Mouse (Mus musculus): ENCODE data around the gene Fam32a. TPM values are rescaled to one million over a fixed set of nuclear protein-coding genes. Genes with fewer than 3 reads are reported as not detected.
A peak's percentile ranks its signal among the peaks of the same experiment; 100 is the strongest.

The Fam32a gene
- polyA plus RNA-seq, 1 experiment from 2014 or later = 73.7 TPM

DNA sequence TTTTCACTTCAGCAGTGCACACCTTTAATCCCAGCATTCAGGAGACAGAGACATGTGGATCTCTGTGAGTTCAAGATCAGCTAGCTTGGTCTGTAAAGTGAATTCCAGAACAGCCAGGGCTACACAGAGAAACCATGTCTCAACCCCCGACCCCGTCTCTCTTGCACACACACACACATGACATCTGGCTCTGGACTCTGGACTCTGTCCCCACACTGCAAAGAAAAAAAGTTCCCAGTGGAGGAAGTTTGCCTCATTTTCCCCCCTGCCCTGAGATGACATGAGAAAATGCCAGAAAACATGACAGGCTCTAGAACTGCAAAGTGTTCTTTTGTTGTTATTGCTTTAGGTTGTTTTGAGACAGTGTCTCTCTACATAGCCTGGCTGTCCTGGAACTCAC is 40.3 kb downstream of the Fam32a start:
- Histone ChIP-seq H3K4me1 (ENCODE audit: control insufficient read depth, insufficient read depth, low read length) (no peaks in the 10 kb centered on the region), H3K4me2 (ENCODE audit: low read depth, low read length) (no peak overlapping the region), H3K9ac (ENCODE audit: low read length) (no peak overlapping the region), H3K27ac (ENCODE audit: low read length) (no peak overlapping the region), H3K36me3 (ENCODE audit: control insufficient read depth, insufficient read depth, low read length) (no peaks in the 10 kb centered on the region), H3K9me3 (replicated peaks; ENCODE audit: control insufficient read depth, low read length) (no peaks in the 10 kb centered on the region), H3K4me3 (replicated peaks; ENCODE audit: low read length) (no peak overlapping the region), H3K27me3 (ENCODE audit: control insufficient read depth, insufficient read depth, low read length) (no peaks in the 10 kb centered on the region)
- 48% methylated on average over 2 of the region's 2 CpGs for WGBS
- ATAC-seq (ENCODE audit: insufficient read depth, low FRiP score) = no peak

DNA sequence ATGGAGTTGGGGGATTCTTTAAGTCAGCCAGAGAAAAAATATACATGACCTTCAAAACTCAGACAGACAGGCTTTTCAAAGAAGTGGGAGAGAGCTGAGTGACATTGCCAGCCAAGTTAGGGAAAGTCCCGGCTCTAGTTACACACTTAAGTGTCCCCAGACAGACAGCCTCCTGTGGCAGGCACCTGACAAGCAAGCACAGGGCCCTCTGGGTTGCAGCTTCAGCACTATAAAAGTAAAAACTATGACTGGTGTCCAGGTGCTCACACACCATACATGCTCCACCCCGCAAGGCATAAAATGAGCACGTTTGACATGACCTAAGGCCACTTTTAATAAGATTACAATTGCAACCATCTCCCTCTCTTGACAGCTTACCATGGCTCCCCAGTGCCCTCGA is 41.1 kb downstream of the Fam32a start:
- Histone ChIP-seq H3K36me3 (ENCODE audit: control insufficient read depth, insufficient read depth, low read length) (no peaks in the 10 kb centered on the region), H3K4me1 (ENCODE audit: control insufficient read depth, insufficient read depth, low read length) (no peaks in the 10 kb centered on the region), H3K27me3 (ENCODE audit: control insufficient read depth, insufficient read depth, low read length) (no peaks in the 10 kb centered on the region), H3K4me3 (replicated peaks; ENCODE audit: low read length) (no peak overlapping the region), H3K9me3 (replicated peaks; ENCODE audit: control insufficient read depth, low read length) (no peaks in the 10 kb centered on the region), H3K9ac (ENCODE audit: low read length) (no peak overlapping the region), H3K4me2 (ENCODE audit: low read depth, low read length) (no peak overlapping the region), H3K27ac (ENCODE audit: low read length) (no peak overlapping the region)
- ATAC-seq (ENCODE audit: insufficient read depth, low FRiP score) = no peak
- 64% methylated on average over 4 of the region's 4 CpGs for WGBS

DNA sequence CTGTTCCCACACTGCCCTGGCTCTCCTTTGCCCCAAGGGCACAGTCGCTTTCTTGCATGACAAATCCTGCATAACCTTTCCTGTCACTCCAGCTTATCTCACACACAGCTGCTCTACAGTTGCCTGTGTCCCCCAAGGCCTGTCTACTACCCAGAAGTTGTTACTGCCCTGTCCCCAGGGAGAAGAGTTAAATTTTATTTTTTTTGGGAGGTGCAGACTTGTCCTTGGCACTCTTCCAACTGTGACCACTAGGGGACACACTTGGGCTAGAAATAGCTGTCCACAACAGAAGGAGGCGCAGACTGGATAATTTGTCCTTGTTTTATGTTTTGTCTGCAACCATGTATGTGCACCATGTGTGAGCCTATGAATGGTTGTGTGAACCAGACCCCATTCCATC is 41.5 kb downstream of the Fam32a start:
- 35% methylated on average over 2 of the region's 2 CpGs for WGBS
- H3K27me3 ChIP-seq (ENCODE audit: control insufficient read depth, insufficient read depth, low read length) = no peaks in the 10 kb centered on the region
- ATAC-seq (ENCODE audit: insufficient read depth, low FRiP score) = peak; percentile 42; the same call in 1 of the 2 replicates

DNA sequence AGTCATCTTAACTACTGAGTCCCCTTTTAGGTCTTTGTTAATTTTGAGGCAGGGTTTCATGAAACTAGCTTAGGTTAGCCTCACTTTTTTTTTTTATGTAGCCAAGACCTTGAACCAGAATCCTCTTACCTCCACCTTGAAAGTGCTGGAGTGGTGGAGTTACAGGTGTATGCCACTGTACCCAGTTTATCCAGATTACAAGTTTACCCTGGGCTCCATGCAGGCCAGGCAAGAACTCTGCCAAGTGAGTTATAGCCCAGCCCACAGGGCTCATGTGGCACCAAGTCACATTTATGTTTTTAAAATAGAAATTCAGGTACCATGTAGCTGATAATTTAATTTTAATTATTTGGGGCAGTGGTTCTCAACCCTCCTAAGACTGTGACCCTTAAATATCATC is 41.9 kb downstream of the Fam32a start:
- H3K27ac ChIP-seq (ENCODE audit: low read length) = no peak overlapping the region
- no peak overlapping the region for H3K4me2 ChIP-seq (ENCODE audit: low read depth, low read length)
- H3K4me1 ChIP-seq (ENCODE audit: control insufficient read depth, insufficient read depth, low read length) = no peaks in the 10 kb centered on the region
- no peaks in the 10 kb centered on the region for H3K9me3 ChIP-seq (replicated peaks; ENCODE audit: control insufficient read depth, low read length)
- ATAC-seq (ENCODE audit: insufficient read depth, low FRiP score) = no peak
- no peak overlapping the region for H3K4me3 ChIP-seq (replicated peaks; ENCODE audit: low read length)
- no peaks in the 10 kb centered on the region for H3K27me3 ChIP-seq (ENCODE audit: control insufficient read depth, insufficient read depth, low read length)
- no peaks in the 10 kb centered on the region for H3K36me3 ChIP-seq (ENCODE audit: control insufficient read depth, insufficient read depth, low read length)
- H3K9ac ChIP-seq (ENCODE audit: low read length) = no peak overlapping the region

More for the DNA sequence above, 41.5 kb downstream of the Fam32a start:
- H3K4me1 ChIP-seq (ENCODE audit: control insufficient read depth, insufficient read depth, low read length) = no peaks in the 10 kb centered on the region
- no peak overlapping the region for H3K27ac ChIP-seq (ENCODE audit: low read length)
- no peak overlapping the region for H3K4me2 ChIP-seq (ENCODE audit: low read depth, low read length)
- H3K9ac ChIP-seq (ENCODE audit: low read length) = no peak overlapping the region
- no peaks in the 10 kb centered on the region for H3K9me3 ChIP-seq (replicated peaks; ENCODE audit: control insufficient read depth, low read length)
- no peaks in the 10 kb centered on the region for H3K36me3 ChIP-seq (ENCODE audit: control insufficient read depth, insufficient read depth, low read length)
- H3K4me3 ChIP-seq (replicated peaks; ENCODE audit: low read length) = no peak overlapping the region

DNA sequence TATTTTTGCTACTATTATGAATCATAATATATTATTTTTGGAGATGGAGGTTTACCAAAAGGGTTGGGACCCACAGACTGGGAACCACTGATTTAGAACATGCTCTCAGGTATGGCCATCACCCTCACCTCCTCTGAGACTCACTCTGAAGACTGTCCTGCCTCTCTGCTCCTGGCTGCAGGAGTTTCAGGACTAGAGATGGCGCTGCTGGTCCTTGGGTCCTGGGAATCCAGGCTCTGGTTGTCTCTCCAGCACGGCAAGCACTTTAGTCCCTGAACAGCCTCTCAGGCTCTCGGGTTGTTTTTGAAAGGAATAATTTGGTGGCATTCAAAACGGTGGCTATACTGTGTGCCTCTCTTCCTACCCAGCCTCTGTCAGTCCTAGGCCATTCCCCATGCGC is 42.3 kb downstream of the Fam32a start:
- H3K9ac ChIP-seq (ENCODE audit: low read length) = no peak overlapping the region
- 51% methylated on average over 5 of the region's 5 CpGs for WGBS
- H3K27ac ChIP-seq (ENCODE audit: low read length) = no peak overlapping the region
- no peaks in the 10 kb centered on the region for H3K4me1 ChIP-seq (ENCODE audit: control insufficient read depth, insufficient read depth, low read length)
- H3K4me2 ChIP-seq (ENCODE audit: low read depth, low read length) = no peak overlapping the region
- ATAC-seq (ENCODE audit: insufficient read depth, low FRiP score) = no peak
- H3K27me3 ChIP-seq (ENCODE audit: control insufficient read depth, insufficient read depth, low read length) = no peaks in the 10 kb centered on the region
- H3K4me3 ChIP-seq (replicated peaks; ENCODE audit: low read length) = no peak overlapping the region
- no peaks in the 10 kb centered on the region for H3K36me3 ChIP-seq (ENCODE audit: control insufficient read depth, insufficient read depth, low read length)
- H3K9me3 ChIP-seq (replicated peaks; ENCODE audit: control insufficient read depth, low read length) = no peaks in the 10 kb centered on the region

DNA sequence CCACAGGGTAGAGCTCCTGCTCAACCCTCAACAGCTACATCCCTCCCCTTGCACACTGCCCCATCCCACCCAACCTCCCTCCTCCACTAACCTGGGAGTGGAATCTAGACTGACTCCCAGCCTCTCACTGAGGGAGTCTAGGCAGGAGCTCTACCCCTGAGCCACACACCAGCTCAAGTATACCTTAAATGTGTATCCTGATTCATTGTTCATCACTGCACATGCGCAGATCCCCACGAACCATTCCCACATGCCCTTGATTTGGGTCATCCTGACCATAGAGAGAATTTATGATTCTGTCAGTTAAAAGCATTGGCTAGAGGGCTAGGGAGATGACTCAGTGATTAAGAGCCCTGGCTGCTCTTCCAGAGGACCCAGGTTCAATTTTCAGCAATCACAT is 43.2 kb downstream of the Fam32a start:
- Histone ChIP-seq H3K4me3 (replicated peaks; ENCODE audit: low read length) (no peak overlapping the region), H3K27me3 (ENCODE audit: control insufficient read depth, insufficient read depth, low read length) (no peaks in the 10 kb centered on the region), H3K4me1 (ENCODE audit: control insufficient read depth, insufficient read depth, low read length) (no peaks in the 10 kb centered on the region), H3K36me3 (ENCODE audit: control insufficient read depth, insufficient read depth, low read length) (no peaks in the 10 kb centered on the region), H3K9me3 (replicated peaks; ENCODE audit: control insufficient read depth, low read length) (no peaks in the 10 kb centered on the region), H3K4me2 (ENCODE audit: low read depth, low read length) (no peak overlapping the region), H3K27ac (ENCODE audit: low read length) (no peak overlapping the region), H3K9ac (ENCODE audit: low read length) (no peak overlapping the region)
- no peak for ATAC-seq (ENCODE audit: insufficient read depth, low FRiP score)
- WGBS = 85% methylated on average over 2 of the region's 2 CpGs

DNA sequence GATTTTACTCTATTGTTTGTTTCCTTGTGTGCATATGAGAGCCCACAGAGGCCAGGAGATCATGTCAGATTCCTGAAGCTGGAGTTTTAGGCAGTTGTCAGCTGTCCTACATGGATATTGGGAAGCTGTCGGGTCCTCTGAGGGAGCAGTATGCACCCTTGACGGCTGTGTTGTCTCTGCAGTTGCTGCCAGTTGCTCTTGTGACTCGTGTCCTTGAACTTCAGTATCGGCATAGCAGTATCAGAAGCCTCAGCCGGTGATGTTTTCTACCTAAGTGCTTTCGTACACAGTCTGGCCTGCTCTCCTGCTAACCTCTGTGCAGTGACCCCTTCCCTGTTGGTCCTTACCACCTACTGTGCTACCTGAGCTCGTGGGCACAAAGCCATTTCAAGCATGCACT is 43.9 kb downstream of the Fam32a start:
- H3K27ac ChIP-seq (ENCODE audit: low read length) = no peak overlapping the region
- H3K27me3 ChIP-seq (ENCODE audit: control insufficient read depth, insufficient read depth, low read length) = no peaks in the 10 kb centered on the region
- H3K9ac ChIP-seq (ENCODE audit: low read length) = no peak overlapping the region
- WGBS = 62% methylated on average over 7 of the region's 7 CpGs
- H3K4me3 ChIP-seq (replicated peaks; ENCODE audit: low read length) = no peak overlapping the region
- H3K9me3 ChIP-seq (replicated peaks; ENCODE audit: control insufficient read depth, low read length) = no peaks in the 10 kb centered on the region
- ATAC-seq (ENCODE audit: insufficient read depth, low FRiP score) = no peak
- no peaks in the 10 kb centered on the region for H3K4me1 ChIP-seq (ENCODE audit: control insufficient read depth, insufficient read depth, low read length)
- no peaks in the 10 kb centered on the region for H3K36me3 ChIP-seq (ENCODE audit: control insufficient read depth, insufficient read depth, low read length)
- H3K4me2 ChIP-seq (ENCODE audit: low read depth, low read length) = no peak overlapping the region

DNA sequence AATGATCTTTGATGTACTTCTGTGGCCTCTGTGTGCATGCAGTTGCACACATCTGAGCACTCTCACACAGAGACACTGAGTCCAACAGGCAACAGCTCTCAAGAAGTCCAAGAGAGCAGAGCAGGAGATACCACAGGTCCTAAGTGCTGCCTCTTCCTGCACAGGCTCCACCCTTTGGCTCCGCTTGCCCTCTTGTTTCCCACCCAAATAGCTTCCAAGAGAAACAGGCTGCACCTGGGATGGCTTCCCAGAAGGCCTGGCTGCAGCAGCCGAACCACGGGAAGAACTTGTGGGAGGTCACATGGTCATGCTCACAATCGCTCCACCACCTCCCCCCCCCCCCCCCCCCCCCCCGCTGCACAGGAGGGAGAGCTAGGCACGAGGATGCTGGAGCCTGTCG is 45.8 kb downstream of the Fam32a start:
- no peak overlapping the region for H3K27ac ChIP-seq (ENCODE audit: low read length)
- H3K4me2 ChIP-seq (ENCODE audit: low read depth, low read length) = no peak overlapping the region

DNA sequence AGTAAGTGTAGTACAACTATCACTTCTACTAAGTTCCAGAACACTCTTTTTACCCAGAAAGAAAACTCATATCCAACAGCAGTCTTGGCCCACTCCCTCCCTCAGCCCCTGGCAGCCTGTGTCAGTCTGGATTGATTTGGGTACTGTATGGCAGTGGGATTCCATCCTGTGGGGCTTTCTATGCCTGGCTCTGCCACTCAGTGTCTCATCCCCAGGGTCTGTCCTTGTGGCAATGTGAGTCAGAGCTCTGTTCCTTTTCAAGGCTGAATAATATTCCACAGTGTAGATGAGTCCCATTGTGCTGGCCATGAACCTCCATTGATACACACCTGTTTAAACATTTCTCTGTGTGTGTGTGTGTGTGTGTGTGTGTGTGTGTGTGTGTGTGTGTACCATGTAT is 47.1 kb downstream of the Fam32a start:
- Histone ChIP-seq H3K27ac (ENCODE audit: low read length) (no peak overlapping the region), H3K4me1 (ENCODE audit: control insufficient read depth, insufficient read depth, low read length) (no peaks in the 10 kb centered on the region), H3K4me2 (ENCODE audit: low read depth, low read length) (no peak overlapping the region), H3K9ac (ENCODE audit: low read length) (no peak overlapping the region), H3K27me3 (ENCODE audit: control insufficient read depth, insufficient read depth, low read length) (no peaks in the 10 kb centered on the region), H3K36me3 (ENCODE audit: control insufficient read depth, insufficient read depth, low read length) (no peaks in the 10 kb centered on the region), H3K4me3 (replicated peaks; ENCODE audit: low read length) (no peak overlapping the region), H3K9me3 (replicated peaks; ENCODE audit: control insufficient read depth, low read length) (no peaks in the 10 kb centered on the region)
- no peak for ATAC-seq (ENCODE audit: insufficient read depth, low FRiP score)

More for the DNA sequence above, 45.8 kb downstream of the Fam32a start:
- Histone ChIP-seq H3K9ac (ENCODE audit: low read length) (no peak overlapping the region), H3K36me3 (ENCODE audit: control insufficient read depth, insufficient read depth, low read length) (no peaks in the 10 kb centered on the region), H3K27me3 (ENCODE audit: control insufficient read depth, insufficient read depth, low read length) (no peaks in the 10 kb centered on the region), H3K4me1 (ENCODE audit: control insufficient read depth, insufficient read depth, low read length) (no peaks in the 10 kb centered on the region), H3K4me3 (replicated peaks; ENCODE audit: low read length) (no peak overlapping the region), H3K9me3 (replicated peaks; ENCODE audit: control insufficient read depth, low read length) (no peaks in the 10 kb centered on the region)
- ATAC-seq (ENCODE audit: insufficient read depth, low FRiP score) = no peak
- WGBS = 56% methylated on average over 5 of the region's 7 CpGs

DNA sequence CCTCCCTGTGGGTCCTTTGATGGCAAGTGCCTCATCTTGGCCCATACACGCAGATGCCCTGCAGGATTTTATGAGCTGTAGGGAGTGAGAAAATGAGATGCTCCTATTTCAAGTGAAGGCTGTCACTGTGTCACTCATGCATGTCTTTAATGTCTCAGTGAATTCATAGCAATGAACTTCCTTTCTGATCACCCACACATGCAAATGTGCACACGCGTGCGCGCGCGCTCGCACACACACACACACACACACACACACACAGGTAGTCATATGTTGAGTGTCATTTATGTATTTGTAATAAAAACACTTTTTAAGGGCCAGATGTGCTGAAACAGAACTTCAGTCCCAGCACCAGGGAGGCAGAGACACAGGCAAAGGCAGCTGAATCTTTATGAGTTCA is 47.6 kb downstream of the Fam32a start:
- no peak overlapping the region for H3K27ac ChIP-seq (ENCODE audit: low read length)
- no peaks in the 10 kb centered on the region for H3K36me3 ChIP-seq (ENCODE audit: control insufficient read depth, insufficient read depth, low read length)

More for the DNA sequence above, 47.6 kb downstream of the Fam32a start:
- H3K4me3 ChIP-seq (replicated peaks; ENCODE audit: low read length) = no peak overlapping the region
- no peaks in the 10 kb centered on the region for H3K27me3 ChIP-seq (ENCODE audit: control insufficient read depth, insufficient read depth, low read length)
- ATAC-seq (ENCODE audit: insufficient read depth, low FRiP score) = no peak
- H3K4me1 ChIP-seq (ENCODE audit: control insufficient read depth, insufficient read depth, low read length) = no peaks in the 10 kb centered on the region
- WGBS = 96% methylated on average over 8 of the region's 8 CpGs
- H3K9me3 ChIP-seq (replicated peaks; ENCODE audit: control insufficient read depth, low read length) = no peaks in the 10 kb centered on the region
- H3K4me2 ChIP-seq (ENCODE audit: low read depth, low read length) = no peak overlapping the region
- no peak overlapping the region for H3K9ac ChIP-seq (ENCODE audit: low read length)

All from stomach, embryonic 16.5 days (tissue).